Mouse (Mus musculus): ENCODE measurements around the gene Unc5b. TPM values are rescaled to one million over a fixed set of nuclear protein-coding genes. Genes with fewer than 3 reads are reported as not detected.

Gene Unc5b
- polyA plus RNA-seq, 1 experiment from 2014 or later: 2.9 TPM

DNA sequence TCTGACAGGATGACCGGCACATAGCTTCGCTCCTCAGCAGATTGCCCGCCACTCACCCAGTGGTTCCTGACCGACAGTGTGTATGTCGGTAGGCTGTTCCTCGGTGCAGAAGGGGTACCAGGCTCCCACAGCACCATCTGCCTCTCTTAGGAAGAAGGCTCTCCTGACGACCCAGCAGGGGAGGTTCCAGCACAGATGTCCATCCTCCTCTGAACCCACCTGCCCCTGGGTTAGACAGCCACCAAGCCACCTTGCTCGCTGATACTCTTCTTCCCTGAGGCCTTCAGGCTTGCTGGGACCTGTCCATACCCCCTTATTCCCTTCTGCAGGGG lies 25.2 kb downstream of the Unc5b start:
- H3K36me3 ChIP-seq (ENCODE audit: control insufficient read depth, insufficient read depth, low read length): no peaks in the 10 kb centered on the region
- H3K4me3 ChIP-seq (ENCODE audit: low read depth, low read length): no peak overlapping the region
- 73% methylated on average over 8 of the region's 8 CpGs for WGBS
- H3K4me2 ChIP-seq (ENCODE audit: low read depth): no peak overlapping the region
- H3K9me3 ChIP-seq (ENCODE audit: control insufficient read depth, low read length): no peaks in the 10 kb centered on the region
- peaks cover 18% of the 10 kb centered on the region for H3K4me1 ChIP-seq (ENCODE audit: control insufficient read depth, insufficient read depth, low read length)
- no peak for ATAC-seq (ENCODE audit: insufficient read depth, low FRiP score, low TSS enrichment)
- H3K27ac ChIP-seq (ENCODE audit: low read depth, low read length): no peak overlapping the region
- no peak for DNase-seq (ENCODE audit: low spot score)
- H3K27me3 ChIP-seq (ENCODE audit: control insufficient read depth, insufficient read depth, low read length): no peaks in the 10 kb centered on the region; the same call in 1 of the 2 replicates
- no peak overlapping the region for H3K9ac ChIP-seq (ENCODE audit: low read length)

DNA sequence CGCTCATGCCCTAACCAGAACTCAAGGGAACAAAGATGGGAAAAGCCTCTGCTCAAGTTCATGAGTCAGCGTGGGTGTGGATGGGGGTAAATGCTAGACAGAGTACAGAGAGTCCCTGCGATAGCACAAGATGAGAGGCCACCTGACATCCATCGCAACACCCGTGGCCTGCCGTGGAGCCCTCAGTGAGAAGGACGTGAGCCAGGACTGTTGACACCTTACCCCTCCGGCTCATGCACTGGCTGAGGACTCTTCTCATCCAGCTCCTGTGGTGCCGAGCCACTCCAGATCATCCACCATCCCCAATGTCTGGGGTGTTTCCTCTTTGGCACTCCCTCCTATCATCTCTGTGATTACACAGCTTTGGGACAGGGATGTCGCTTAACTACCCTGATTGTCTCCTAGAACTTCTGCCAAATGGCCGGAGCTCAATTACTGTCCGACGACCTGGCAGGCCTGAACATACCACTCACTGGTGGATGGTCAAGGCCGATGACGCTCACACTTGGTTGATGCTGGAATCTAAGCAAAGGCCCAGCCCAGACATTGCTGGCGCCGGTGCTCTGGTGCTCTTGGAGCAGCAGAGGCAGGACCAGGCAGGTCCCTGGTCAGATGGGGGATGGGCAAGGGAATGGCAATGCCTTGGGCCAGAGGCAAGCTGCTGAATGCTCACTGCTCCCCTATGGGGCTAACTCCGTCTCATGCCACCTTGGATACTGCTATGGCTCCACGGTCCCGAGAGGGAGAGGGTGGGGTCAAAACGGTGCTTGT lies 25.8 kb downstream of the Unc5b start:
- DNase-seq (ENCODE audit: low spot score): no peak
- peaks cover 22% of the 10 kb centered on the region for H3K4me1 ChIP-seq (ENCODE audit: control insufficient read depth, insufficient read depth, low read length)
- H3K4me3 ChIP-seq (ENCODE audit: low read depth, low read length): no peak overlapping the region
- no peaks in the 10 kb centered on the region for H3K36me3 ChIP-seq (ENCODE audit: control insufficient read depth, insufficient read depth, low read length)
- ATAC-seq (ENCODE audit: insufficient read depth, low FRiP score, low TSS enrichment): no peak
- H3K9ac ChIP-seq (ENCODE audit: low read length): no peak overlapping the region
- no peak overlapping the region for H3K4me2 ChIP-seq (ENCODE audit: low read depth)
- no peaks in the 10 kb centered on the region for H3K9me3 ChIP-seq (ENCODE audit: control insufficient read depth, low read length)
- WGBS: 71% methylated on average over 21 of the region's 21 CpGs
- H3K27me3 ChIP-seq (ENCODE audit: control insufficient read depth, insufficient read depth, low read length): no peaks in the 10 kb centered on the region; the same call in 1 of the 2 replicates
- H3K27ac ChIP-seq (ENCODE audit: low read depth, low read length): no peak overlapping the region

DNA sequence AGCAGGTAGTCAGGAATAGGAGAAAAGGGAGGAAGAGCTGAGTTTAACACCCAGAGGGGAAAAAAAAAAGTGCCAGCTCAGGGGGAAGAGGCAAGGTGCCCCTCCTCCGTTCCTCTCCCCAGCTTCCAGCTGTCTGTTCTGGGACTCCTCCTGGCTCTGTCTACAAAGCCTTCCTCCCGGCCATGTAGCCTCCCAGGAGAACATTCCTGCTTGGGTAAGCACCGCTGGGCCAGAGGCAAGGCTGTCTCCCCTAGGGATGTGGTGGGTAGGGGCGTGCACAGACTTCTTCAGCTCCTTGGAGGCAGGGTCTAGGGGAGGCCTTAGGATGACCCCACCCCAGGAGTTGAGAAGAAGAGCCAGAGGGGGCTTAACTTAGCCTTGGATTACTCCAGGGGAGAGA lies 26.5 kb downstream of the Unc5b start:
- Histone ChIP-seq H3K4me3 (ENCODE audit: low read depth, low read length) (no peak overlapping the region), H3K27me3 (ENCODE audit: control insufficient read depth, insufficient read depth, low read length) (no peaks in the 10 kb centered on the region; the same call in 1 of the 2 replicates), H3K4me2 (ENCODE audit: low read depth) (no peak overlapping the region), H3K9ac (ENCODE audit: low read length) (no peak overlapping the region), H3K9me3 (ENCODE audit: control insufficient read depth, low read length) (no peaks in the 10 kb centered on the region), H3K36me3 (ENCODE audit: control insufficient read depth, insufficient read depth, low read length) (no peaks in the 10 kb centered on the region), H3K27ac (ENCODE audit: low read depth, low read length) (0 out of 2 replicates have a peak overlapping the region, but pooled peaks have one; percentile 14), H3K4me1 (ENCODE audit: control insufficient read depth, insufficient read depth, low read length) (peaks cover 24% of the 10 kb centered on the region)
- no peak for DNase-seq (ENCODE audit: low spot score)
- ATAC-seq (ENCODE audit: insufficient read depth, low FRiP score, low TSS enrichment): no peak
- 33% methylated on average over 4 of the region's 4 CpGs for WGBS

DNA sequence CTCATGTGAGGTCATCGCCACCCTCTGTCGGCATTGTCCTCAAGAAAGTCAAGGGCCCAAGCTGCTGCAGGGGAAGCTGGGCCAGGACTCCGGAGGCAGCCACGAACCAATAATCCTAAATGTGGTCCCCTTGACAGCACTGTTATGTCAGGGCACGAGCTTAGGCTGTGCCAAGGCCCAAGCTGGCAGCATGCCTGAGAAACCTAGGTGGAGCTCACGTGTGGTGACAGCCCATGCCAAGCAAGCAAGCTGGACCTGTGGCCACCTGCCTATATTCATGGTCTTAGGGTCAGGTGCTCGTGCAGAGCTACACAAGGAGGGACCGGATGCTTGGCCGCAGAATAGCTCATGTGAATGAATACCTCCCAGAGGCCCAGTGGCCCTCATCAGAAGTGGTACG lies 27.4 kb downstream of the Unc5b start:
- Histone ChIP-seq H3K27me3 (ENCODE audit: control insufficient read depth, insufficient read depth, low read length) (no peaks in the 10 kb centered on the region; the same call in 1 of the 2 replicates), H3K9me3 (ENCODE audit: control insufficient read depth, low read length) (no peaks in the 10 kb centered on the region), H3K36me3 (ENCODE audit: control insufficient read depth, insufficient read depth, low read length) (no peaks in the 10 kb centered on the region), H3K4me2 (ENCODE audit: low read depth) (no peak overlapping the region), H3K4me1 (ENCODE audit: control insufficient read depth, insufficient read depth, low read length) (peaks cover 27% of the 10 kb centered on the region), H3K9ac (ENCODE audit: low read length) (no peak overlapping the region), H3K4me3 (ENCODE audit: low read depth, low read length) (no peak overlapping the region), H3K27ac (ENCODE audit: low read depth, low read length) (no peak overlapping the region)
- no peak for DNase-seq (ENCODE audit: low spot score)
- no peak for ATAC-seq (ENCODE audit: insufficient read depth, low FRiP score, low TSS enrichment)
- WGBS: 88% methylated on average over 10 of the region's 10 CpGs

DNA sequence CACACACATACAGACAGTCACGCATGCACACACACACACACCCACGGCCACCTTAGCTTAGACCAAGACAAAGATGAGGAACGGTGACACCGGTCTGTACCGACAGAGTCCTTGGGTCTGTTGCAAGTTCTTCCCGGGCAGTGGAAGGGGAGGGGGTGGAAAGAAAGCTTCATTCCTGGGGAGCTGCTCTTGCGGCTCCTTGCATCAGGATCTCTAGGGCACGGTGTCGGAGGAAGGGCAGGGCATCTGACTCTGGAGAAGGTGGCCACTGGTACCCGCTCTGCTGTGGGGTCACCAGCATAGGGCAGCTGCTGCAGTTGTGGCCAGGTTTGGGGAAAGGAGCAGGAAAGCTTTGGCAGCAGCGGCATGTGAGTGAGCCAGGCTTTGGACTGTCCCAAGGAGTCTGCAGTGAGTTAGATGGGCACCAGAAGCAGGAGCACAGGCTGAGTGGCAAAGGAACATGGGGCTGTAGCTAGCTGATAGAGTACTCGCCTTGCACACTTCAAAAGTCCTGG lies 29.4 kb downstream of the Unc5b start:
- Histone ChIP-seq H3K27me3 (ENCODE audit: control insufficient read depth, insufficient read depth, low read length) (no peaks in the 10 kb centered on the region; the same call in 1 of the 2 replicates), H3K4me2 (ENCODE audit: low read depth) (no peak overlapping the region), H3K9ac (ENCODE audit: low read length) (no peak overlapping the region; the same call in 1 of the 2 replicates), H3K4me3 (ENCODE audit: low read depth, low read length) (no peak overlapping the region), H3K27ac (ENCODE audit: low read depth, low read length) (no peak overlapping the region), H3K36me3 (ENCODE audit: control insufficient read depth, insufficient read depth, low read length) (no peaks in the 10 kb centered on the region), H3K9me3 (ENCODE audit: control insufficient read depth, low read length) (no peaks in the 10 kb centered on the region), H3K4me1 (ENCODE audit: control insufficient read depth, insufficient read depth, low read length) (peaks cover 20% of the 10 kb centered on the region)
- WGBS: 69% methylated on average over 12 of the region's 12 CpGs
- DNase-seq (ENCODE audit: low spot score): no peak
- ATAC-seq (ENCODE audit: insufficient read depth, low FRiP score, low TSS enrichment): no peak

DNA sequence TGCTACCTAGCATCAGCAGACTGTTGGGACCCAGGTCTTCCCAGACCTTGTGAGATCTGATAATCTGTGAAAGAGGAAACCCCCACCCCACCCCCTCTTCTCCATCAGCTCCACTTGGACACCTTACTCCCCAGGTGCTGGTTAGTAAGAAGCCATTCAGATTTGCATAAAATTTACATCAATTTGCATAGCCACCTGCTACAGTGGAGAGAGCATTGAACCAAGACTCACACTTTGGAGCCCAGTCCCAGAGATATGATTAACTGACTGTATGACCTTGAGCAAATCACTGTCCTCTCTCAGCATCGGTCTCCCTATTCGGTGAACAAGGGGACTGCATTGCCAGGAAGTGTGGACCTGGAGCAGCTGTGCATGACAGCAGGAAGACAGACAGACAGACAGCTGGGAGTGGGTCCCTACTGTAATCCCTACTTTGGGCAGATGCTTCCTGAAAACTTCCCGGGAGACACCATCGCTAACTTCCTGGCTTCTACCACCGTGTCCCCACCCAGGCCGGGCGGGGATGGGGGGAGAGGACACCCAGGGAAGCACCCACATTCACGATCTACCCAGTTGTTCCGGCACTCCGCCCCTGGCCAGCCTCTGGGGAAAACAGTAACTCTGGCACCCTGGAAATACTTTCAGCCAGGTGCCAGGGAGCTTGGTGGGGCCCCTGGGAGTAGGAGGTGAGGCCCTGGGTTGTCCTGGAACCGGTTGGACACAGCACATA lies 30.0 kb downstream of the Unc5b start:
- ATAC-seq (ENCODE audit: insufficient read depth, low FRiP score, low TSS enrichment): no peak
- no peak for DNase-seq (ENCODE audit: low spot score)
- H3K4me1 ChIP-seq (ENCODE audit: control insufficient read depth, insufficient read depth, low read length): peaks cover 19% of the 10 kb centered on the region
- no peak overlapping the region for H3K27ac ChIP-seq (ENCODE audit: low read depth, low read length)
- no peak overlapping the region for H3K9ac ChIP-seq (ENCODE audit: low read length)
- no peaks in the 10 kb centered on the region for H3K9me3 ChIP-seq (ENCODE audit: control insufficient read depth, low read length)
- WGBS: 33% methylated on average over 11 of the region's 11 CpGs
- no peak overlapping the region for H3K4me3 ChIP-seq (ENCODE audit: low read depth, low read length)
- H3K4me2 ChIP-seq (ENCODE audit: low read depth): no peak overlapping the region
- H3K36me3 ChIP-seq (ENCODE audit: control insufficient read depth, insufficient read depth, low read length): no peaks in the 10 kb centered on the region
- no peaks in the 10 kb centered on the region; the same call in 1 of the 2 replicates for H3K27me3 ChIP-seq (ENCODE audit: control insufficient read depth, insufficient read depth, low read length)

DNA sequence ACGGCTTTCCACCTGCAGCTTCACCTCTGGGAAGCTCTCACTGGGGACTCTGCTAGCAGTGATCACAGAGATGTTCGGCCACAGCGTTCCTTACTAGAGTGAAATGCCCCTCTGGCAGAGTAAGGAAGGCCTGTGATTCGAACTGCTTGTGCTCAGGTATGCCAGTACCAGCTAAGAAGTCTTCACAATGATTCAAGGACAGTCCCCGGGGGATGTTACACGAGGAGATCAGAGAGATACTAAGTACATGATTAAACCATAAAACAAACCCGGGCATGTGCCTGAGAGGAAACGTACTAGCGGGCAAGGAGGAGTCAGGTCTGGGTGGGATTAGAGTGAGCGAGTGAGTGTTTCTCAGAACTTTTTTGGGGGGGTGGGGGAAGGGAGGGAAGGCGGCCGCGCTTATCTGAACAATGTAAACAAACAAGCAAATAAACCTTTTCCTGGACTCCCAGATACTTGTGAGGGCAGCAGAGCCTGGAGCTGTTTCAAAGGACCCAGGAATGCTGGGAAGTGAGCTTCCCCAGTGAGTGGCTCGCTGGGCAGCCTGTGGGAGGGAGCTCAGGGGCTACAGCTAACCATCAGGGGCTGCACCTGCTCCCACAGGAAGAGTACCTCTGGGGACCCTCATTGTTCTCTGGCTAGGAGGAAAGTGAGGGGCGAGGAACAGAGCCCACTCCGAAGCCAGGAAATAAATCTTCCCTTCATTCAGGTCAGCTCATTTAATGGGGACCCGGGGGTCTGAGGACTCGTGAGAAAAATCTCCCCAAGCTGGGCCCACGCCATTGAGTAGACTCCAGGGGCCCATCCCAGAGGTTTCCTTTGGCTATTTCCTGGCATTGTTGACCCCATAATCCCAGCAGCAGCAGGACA lies 30.9 kb downstream of the Unc5b start:
- H3K9me3 ChIP-seq (ENCODE audit: control insufficient read depth, low read length): no peaks in the 10 kb centered on the region
- H3K9ac ChIP-seq (ENCODE audit: low read length): no peak overlapping the region
- H3K4me3 ChIP-seq (ENCODE audit: low read depth, low read length): no peak overlapping the region
- no peaks in the 10 kb centered on the region; the same call in 1 of the 2 replicates for H3K27me3 ChIP-seq (ENCODE audit: control insufficient read depth, insufficient read depth, low read length)
- WGBS: 11% methylated on average over 19 of the region's 19 CpGs
- H3K36me3 ChIP-seq (ENCODE audit: control insufficient read depth, insufficient read depth, low read length): no peaks in the 10 kb centered on the region
- no peak for DNase-seq (ENCODE audit: low spot score)
- H3K4me2 ChIP-seq (ENCODE audit: low read depth): no peak overlapping the region
- peaks cover 15% of the 10 kb centered on the region for H3K4me1 ChIP-seq (ENCODE audit: control insufficient read depth, insufficient read depth, low read length)
- 0 out of 2 replicates have a peak, but pooled peaks have one; percentile 31 for ATAC-seq (ENCODE audit: insufficient read depth, low FRiP score, low TSS enrichment)
- H3K27ac ChIP-seq (ENCODE audit: low read depth, low read length): no peak overlapping the region

DNA sequence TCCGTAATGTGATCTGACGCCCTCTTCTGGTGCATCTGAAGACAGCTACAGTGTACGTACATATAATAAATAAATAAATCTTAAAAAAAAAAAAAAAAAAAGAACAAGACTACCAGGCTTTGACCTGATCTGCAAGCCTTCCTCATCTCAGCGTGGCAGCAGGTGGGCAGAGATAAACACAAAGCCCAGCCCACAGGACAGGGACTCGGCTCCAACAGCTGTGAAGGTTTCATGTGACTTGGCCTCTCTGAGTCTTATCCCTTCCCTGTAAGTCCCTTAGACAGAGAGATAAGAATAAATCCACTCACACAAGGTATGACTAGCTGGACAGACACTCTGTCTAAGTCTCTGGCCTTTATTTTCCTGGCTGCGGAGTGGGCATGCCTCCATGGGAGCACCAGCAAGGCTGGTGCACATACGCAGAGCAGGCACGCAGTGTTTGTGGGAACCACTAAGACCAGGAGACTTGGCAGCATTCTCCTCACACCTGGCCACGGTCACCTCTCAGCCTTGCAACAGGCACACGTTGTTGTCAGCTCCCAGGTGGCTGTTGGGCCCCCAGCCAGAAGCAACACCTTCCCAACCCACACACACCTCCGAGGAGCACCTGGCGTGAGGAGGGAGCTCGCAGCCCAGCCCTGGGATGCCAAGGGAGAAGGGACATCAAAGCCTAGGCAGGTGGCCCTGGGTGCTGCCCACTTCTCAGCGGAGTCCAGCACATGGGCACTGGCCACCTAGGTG lies 33.5 kb downstream of the Unc5b start:
- Histone ChIP-seq H3K9me3 (ENCODE audit: control insufficient read depth, low read length) (no peaks in the 10 kb centered on the region), H3K27ac (ENCODE audit: low read depth, low read length) (no peak overlapping the region), H3K4me1 (ENCODE audit: control insufficient read depth, insufficient read depth, low read length) (peaks cover 17% of the 10 kb centered on the region), H3K4me3 (ENCODE audit: low read depth, low read length) (no peak overlapping the region), H3K36me3 (ENCODE audit: control insufficient read depth, insufficient read depth, low read length) (no peaks in the 10 kb centered on the region), H3K27me3 (ENCODE audit: control insufficient read depth, insufficient read depth, low read length) (no peaks in the 10 kb centered on the region; the same call in 1 of the 2 replicates), H3K9ac (ENCODE audit: low read length) (no peak overlapping the region), H3K4me2 (ENCODE audit: low read depth) (no peak overlapping the region)
- DNase-seq (ENCODE audit: low spot score) (no peak), ATAC-seq (ENCODE audit: insufficient read depth, low FRiP score, low TSS enrichment) (no peak)
- 85% methylated on average over 14 of the region's 14 CpGs for WGBS

Measured in neural tube, embryonic 11.5 days (tissue).